Mouse (Mus musculus) adrenal gland, adult (tissue): Measurements from ENCODE around the gene Mss51.

Source experiments
- DNase-seq, 2 experiments: peaks; one replicate each; pipeline ENCODE4 v3.0.0; 2022 to 2023; ENCODE audit warnings: low spot score in 1 of 2; ENCODE audit not compliant: inconsistent age in 2 of 2

Gene Mss51

DNA sequence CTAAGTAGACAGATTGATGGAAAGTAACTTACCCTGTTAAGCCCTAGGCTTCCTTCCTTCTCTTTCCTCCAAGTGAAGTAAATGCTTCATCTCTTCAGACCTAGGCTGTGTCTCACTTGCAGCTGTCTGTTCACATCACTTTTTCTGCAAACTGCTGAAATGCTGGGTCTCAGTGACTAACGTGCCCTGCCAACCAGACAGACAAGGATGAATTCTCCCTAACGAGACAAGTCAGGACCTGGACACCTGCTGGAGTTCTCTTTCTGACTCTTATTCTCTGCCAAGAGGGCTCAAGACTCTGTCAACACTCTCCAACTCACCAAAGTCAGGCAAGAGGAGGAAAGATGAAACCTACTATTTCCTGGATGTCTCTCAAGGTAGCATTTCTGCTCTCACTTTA, at the start of gene Mss51:
Gene Mss51 (minus strand): TSS at position 299 of the 400 bp plus-strand sequence.
- DNase-seq = no peak

DNA sequence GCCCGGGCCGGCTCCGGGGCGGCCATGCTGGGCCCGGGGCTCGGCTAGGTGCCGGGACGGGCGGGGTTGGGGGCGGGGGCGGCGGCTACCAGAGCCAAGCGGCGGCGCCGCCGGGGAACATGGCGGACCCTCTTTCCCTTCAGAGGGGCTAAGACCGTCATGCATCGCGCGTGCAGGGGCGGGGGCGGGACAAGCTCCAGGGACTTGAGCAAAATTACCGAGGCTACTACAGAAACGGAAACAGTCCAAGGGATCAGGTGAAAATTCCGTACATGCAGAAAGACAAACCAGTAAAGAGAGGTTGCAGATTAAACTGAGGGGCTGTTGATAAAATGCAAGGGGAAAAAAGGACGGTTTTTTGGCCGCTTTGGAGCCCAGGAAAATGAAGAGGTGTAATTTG, 49.7 kb upstream of the Mss51 start, which contains the start of gene Ppp3cb:
Gene Ppp3cb (minus strand): TSS at position 159 of the 400 bp plus-strand sequence.
- DNase-seq = peak; percentile 87 to 95

DNA sequence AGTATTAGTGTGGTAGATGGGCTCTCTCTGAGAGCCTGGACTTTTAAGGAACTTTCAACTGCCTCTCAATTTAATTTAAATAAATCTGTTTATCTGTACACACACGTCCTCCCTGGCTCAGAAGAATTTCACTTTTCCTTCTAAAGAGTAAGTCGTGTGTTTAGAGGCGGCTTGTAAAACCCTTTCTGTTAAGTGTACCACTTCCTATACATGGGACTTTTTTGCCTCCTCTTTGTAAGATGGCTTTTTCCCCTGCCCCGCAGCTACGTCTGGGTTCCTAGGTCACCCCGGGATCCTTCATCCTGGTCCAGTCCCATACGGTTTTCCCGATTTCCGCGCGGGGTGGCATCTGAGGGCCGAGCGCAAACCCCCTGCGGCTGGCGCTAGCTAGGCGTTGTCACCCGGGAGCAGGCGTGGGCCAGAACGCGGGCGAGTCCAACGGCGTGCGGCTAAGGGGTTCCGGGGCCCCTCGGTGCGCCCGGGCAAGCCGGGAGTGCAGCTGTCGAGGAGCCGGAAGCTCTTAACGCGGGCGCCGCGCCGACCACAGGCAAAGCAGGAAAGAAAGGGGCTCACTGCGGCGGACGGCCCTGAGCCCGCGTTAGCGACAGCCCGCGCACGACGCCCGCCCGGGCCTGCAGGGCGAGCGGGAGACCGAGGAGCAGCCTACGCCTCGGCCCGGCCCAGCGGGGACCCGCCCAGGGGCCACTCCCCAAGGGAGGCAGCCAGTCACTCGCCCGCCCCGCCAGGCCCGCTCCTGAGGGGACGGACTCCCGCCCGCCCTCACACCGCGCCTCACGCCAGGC, 49.0 kb upstream of the Mss51 start:
- DNase-seq = peak; percentile 96 to 98

DNA sequence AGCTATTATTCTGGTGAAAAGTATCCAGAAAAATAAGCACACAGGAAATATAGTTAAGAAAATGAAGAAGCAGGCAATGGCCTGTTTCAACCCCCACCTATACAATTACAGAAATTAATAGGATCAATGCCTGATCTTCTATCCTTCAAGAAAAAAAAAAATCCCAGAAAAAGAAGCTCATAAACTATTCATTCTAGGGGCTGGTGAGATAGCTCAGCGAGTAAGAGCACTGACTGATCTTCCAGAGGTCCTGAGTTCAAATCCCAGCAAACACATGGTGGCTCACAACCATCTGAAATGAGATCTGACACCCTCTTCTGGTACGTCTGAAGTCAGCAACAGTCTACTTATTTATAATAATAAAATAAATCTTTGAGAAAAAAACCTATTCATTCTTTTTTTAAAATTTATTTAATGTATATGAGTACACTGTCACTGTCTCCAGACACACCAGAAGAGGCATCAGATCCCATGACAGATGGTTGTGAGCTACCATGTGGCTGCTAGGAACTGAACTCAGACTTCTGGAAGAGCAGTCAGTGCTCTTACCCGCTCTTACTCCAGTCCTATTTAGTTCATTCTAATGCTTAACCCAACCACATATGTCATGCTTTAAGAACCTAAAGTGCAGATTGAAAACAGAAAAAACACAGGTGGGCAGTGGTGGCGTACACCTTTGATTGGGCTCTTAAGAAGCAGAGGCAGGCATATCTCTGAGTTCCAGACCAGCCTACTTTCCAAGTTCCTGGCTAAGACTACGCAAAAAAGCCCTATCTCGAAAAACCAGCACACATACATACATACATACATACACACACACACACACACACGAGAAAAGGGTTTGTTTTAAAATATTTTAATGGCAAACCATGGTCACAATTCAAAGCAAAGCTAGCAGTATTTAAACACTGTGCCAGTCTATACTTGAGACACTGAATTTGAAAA, 48.0 kb upstream of the Mss51 start:
- DNase-seq = no peak

- no peak for DNase-seq
Measured at GRCm38 (mm10) chr14:20529643-20530042, 32.9 kb upstream of the Mss51 start.

GRCm38 (mm10) chr14:20520179-20520578, 23.5 kb upstream of the Mss51 start:
- DNase-seq = no peak

- DNase-seq = peak in 1 of 2 experiments; percentile 36
Measured at GRCm38 (mm10) chr14:20508424-20508823, 11.7 kb upstream of the Mss51 start.

DNA sequence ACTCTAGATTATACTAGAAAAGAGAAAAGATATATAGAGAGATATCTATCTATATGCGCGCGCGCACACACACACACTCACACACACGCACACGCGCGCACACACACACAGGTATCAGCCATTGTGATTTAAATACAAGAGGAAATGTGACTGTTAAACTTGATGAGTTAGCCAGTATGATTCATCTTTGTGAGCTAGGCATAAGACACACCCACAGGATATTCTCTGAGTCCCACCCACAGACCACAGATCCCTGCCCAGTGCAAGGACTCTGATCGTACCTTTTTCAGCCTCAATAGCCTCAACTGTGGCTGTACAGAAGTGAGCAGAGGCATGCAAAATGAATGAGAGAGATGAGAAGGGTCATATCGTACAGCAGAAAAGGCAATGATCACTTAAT, 6.3 kb upstream of the Mss51 start:
- no peak for DNase-seq

- DNase-seq = no peak
Measured at GRCm38 (mm10) chr14:20499982-20500381, 3.3 kb upstream of the Mss51 start.

DNA sequence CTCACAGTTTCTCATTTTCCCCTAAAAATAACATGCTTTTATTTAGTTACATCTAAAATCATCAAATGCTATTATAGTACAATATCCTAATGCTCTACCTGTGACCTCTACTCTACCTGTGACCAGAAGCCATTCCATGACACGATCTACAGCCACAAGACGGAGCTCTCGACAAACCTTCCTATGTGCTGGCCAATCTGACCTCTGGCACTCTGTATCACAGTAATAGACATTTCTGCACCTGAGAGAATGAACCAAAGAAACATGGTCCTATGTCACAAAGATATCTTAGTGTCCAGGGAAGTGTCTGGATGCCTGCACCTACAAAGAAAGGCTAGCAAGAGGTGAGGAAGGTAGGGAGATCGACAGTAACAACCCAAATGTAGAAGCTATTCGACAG, 10.7 kb downstream of the Mss51 start:
- DNase-seq = no peak

DNA sequence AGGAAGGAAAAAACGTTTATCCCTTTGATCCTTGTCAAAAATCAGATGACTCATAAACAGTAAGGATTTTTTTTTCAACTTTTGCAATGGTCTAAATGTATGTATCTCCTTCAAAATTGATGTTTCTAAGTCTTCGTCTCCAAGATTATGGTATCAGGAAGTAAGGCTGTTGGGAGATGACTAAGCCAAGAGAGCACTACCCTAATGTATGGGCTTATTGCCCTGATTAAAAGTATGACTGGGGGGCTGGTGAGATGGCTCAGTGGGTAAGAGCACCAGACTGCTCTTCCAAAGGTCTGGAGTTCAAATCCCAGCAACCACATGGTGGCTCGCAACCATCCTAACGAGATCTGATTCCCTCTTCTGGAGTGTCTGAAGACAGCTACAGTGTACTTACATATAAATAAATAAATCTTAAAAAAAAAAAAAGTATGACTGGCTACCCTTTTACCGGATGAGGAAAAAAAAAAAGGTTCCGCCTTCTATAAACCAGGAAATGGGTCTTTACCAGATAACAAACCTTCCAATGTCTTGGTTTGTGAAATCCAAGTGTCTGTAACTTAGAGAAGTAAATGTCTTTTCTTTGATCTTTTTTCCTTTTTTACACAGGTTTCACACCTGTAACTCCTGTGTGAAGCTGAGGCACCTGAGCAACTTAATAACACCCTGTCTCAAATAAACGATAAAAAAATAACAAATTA, 14.5 kb downstream of the Mss51 start:
- no peak for DNase-seq

GRCm38 (mm10) chr14:20481211-20481610, 15.5 kb downstream of the Mss51 start:
- DNase-seq = peak; percentile 27 to 50

DNA sequence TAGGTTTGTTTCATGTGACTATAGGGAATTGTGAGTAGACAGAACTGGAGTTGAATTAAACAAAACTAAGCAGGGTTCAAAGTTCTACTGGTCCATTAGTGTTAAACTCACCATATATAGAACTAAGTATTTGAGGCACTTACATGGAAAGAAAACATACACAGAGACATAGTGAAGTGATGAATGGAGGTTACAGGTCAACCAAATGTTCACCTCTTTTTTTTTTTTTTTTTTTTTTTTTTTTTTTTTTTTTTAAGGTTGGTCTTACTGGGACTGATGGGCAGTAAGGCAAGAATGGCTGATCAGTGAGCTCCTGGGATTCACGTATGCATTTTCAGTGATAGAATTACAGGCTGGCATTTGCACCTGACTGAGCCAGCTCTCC, 16.5 kb downstream of the Mss51 start:
- no peak for DNase-seq

GRCm38 (mm10) chr14:20479291-20480194, 17.2 kb downstream of the Mss51 start, which contains the start of gene Anxa7:
Anxa7 (minus strand) TSS chr14:20480133.
- DNase-seq = peak; percentile 83 to 95

DNA sequence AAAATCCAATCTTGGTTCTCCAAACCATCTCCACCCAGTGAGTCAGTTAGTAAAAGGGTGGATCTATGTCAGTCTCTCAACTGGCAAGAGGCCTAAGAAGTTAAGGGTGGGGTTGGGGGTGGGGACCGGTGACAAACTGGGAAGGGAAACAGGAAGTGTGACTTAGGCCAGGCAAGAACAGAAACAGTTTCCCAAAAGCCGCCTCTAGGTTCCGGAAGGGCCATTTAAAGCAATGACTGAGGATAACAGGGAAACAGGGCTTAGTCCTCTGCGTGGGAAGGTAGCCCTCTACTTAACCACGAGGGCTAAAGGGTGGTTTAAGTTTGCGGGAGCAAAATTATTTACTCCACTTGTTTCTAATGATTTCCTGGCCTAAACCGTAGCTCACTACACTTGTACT, 17.9 kb downstream of the Mss51 start:
- peak; percentile 55 to 86 for DNase-seq

GRCm38 (mm10) chr14:20478385-20478784, 18.3 kb downstream of the Mss51 start:
- DNase-seq = no peak

- DNase-seq = peak in 1 of 2 experiments; percentile 39
Measured at GRCm38 (mm10) chr14:20477261-20478025, 19.3 kb downstream of the Mss51 start.

- no peak for DNase-seq
Measured at GRCm38 (mm10) chr14:20460216-20460615, 36.5 kb downstream of the Mss51 start.

DNA sequence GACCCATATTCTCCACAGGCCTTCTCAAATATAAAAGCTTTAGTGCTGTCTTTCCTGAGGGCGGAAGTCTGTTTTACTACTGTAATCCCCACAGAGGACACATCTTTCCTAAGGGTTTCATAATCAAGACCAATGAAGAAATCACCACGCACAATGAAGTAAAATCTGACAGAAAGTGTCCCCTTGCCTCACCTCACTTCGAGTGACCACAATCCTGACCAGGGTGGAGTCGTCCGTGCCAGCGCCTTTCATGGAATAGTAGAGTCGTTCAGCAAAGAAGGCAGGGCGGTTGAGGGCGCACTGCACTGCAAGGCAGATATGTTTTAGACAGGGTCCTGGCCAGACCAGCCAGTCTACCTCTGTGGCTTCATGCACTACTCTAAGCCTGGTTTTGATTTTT, 38.3 kb downstream of the Mss51 start:
- DNase-seq = no peak
